Mouse (Mus musculus) thymus, adult 2 months (tissue): Measurements from ENCODE around the gene Psmd12. TPM values are rescaled to one million over a fixed set of nuclear protein-coding genes. Genes with fewer than 3 reads are reported as not detected.

Experiments used
- DNase-seq: peaks from one replicate; pipeline ENCODE4 v3.0.0; 2021
- H3K27ac ChIP-seq: fragments of 200-500 bp; 2 replicates; pipeline ENCODE4 v1.5.1; 2012; ENCODE audit warnings: low read length, control low read depth; ENCODE audit not compliant: control insufficient read depth, insufficient read depth
- H3K27me3 ChIP-seq: fragments of 200-500 bp; 2 replicates; pipeline ENCODE4 v1.6.1; 2012; ENCODE audit warnings: mild to moderate bottlenecking, low read length, moderate library complexity, mixed read lengths; ENCODE audit not compliant: control insufficient read depth, insufficient read depth
- H3K36me3 ChIP-seq: fragments of 200-500 bp; 2 replicates; pipeline ENCODE4 v1.6.1; 2012; ENCODE audit warnings: mild to moderate bottlenecking, low read length, moderate library complexity; ENCODE audit not compliant: control insufficient read depth, insufficient read depth
- H3K4me1 ChIP-seq: fragments of 200-500 bp; replicated peaks from 2 replicates; pipeline ENCODE4 v1.6.1; 2012; ENCODE audit warnings: low read length; ENCODE audit not compliant: control insufficient read depth, insufficient read depth
- H3K4me3 ChIP-seq: fragments of 200-500 bp; 2 replicates; pipeline ENCODE4 v1.5.1; 2012; ENCODE audit warnings: mild to moderate bottlenecking, low read length, control low read depth, moderate library complexity; ENCODE audit not compliant: control insufficient read depth, insufficient read depth
- CTCF ChIP-seq: fragments of 200-500 bp; IDR thresholded peaks from 2 replicates; pipeline ENCODE4 v1.5.1; 2012; ENCODE audit warnings: mild to moderate bottlenecking, control low read depth, low read length, moderate library complexity, borderline replicate concordance; ENCODE audit not compliant: control insufficient read depth, poor library complexity, insufficient read depth; ENCODE audit errors: extremely low read depth
- POLR2A ChIP-seq: fragments of 200-500 bp; IDR thresholded peaks from 2 replicates; pipeline ENCODE4 v1.6.1; 2012; ENCODE audit warnings: mild to moderate bottlenecking, low read length, control low read depth, moderate library complexity; ENCODE audit not compliant: control insufficient read depth, poor library complexity, insufficient read depth; ENCODE audit errors: extremely low read depth
- WGBS: fragments of 180-500 bp; shearing (Covaris S2); methylation state at CpG from one replicate; pipeline ENCODE4 v1.1.7; 2018; 5-methylcytosine and 5-hydroxymethylcytosine counted together
- polyA plus RNA-seq: library from polyadenylated mRNA; depleted of rRNA; stranded (reverse); fragments of >200 nt; gene quantifications from 2 replicates; pipeline ENCODE4 v1.2.3, GENCODE M21; 2012; rRNA removed

The Psmd12 gene
- polyA plus RNA-seq: 15.8 and 17.0 TPM in 2 replicates

DNA sequence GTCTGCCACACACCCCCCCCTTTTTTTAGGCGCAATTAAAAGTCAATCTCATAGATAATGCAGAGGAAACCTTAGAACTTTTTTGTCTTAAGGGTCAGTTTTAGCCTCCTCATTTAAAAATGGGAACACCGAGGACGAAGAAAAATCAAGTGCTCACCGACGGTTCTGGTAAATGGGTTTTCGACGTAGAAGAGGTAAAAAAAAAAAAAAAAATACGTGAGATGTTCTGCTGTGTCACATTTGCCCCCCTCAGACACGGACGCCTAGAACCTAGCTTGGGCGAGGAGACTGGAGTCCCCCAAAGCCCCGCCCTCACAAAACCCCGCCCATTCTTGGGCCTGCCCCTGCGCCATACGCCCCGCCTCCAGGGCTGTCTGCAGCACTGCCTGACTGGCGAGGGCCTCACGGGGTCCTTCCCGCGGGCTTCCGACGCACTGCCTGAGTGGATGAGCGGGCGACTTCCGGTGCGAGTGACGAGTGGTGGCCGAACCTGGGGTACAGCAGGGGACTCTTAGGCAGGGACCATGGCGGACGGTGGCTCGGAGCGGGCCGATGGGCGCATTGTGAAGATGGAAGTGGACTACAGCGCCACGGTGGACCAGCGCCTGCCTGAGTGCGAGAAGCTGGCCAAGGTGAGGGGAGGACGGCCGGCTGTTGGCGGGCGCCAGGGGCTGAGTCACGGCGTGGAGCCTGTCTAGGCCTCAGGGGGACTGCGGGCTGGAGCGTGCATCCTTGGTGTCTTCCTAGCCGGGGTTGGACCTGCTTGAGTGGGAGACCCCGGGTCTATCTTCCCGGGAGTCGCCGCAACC, at the start of gene Psmd12:
Psmd12 (plus strand) TSS at position 432 of the 809 bp plus-strand sequence.
- Histone ChIP-seq H3K27ac (no peak within 1 kb of the TSS), H3K27me3 (no peaks in the 10 kb centered on the region), H3K4me3 (peak within 1 kb of the TSS; percentile 66), H3K36me3 (no peaks in the 10 kb centered on the region), H3K4me1 (peaks cover 2% of the 10 kb centered on the region; the same call in 1 of the 2 replicates)
- peak; percentile 97 for DNase-seq
- TF ChIP-seq POLR2A: peak; percentile 82
- TF ChIP-seq CTCF: peak; percentile 38; the same call in 1 of the 2 replicates
- WGBS: under 1% methylated on average over 51 of the region's 51 CpGs

- Histone ChIP-seq H3K4me3 (no peak overlapping the region), H3K4me1 (peaks cover 9% of the 10 kb centered on the region; the same call in 1 of the 2 replicates), H3K27ac (no peak overlapping the region), H3K36me3 (no peaks in the 10 kb centered on the region), H3K27me3 (no peaks in the 10 kb centered on the region)
- WGBS: 93% methylated on average over 7 of the region's 7 CpGs
- DNase-seq: no peak
- TF ChIP-seq CTCF (no peak), POLR2A (no peak)
Observed at GRCm38 (mm10) chr11:107431197-107431965, 47.9 kb upstream of the Psmd12 start.

GRCm38 (mm10) chr11:107435776-107436449, 43.4 kb upstream of the Psmd12 start:
- 96% methylated on average over 6 of the region's 6 CpGs for WGBS
- DNase-seq: no peak
- TF ChIP-seq POLR2A (no peak), CTCF (no peak)
- Histone ChIP-seq H3K27me3 (no peaks in the 10 kb centered on the region), H3K4me1 (peaks cover 7% of the 10 kb centered on the region; the same call in 1 of the 2 replicates), H3K4me3 (no peak overlapping the region), H3K27ac (no peak overlapping the region), H3K36me3 (no peaks in the 10 kb centered on the region)

- Histone ChIP-seq H3K4me3 (no peak overlapping the region), H3K27me3 (no peaks in the 10 kb centered on the region), H3K4me1 (peaks cover 9% of the 10 kb centered on the region), H3K36me3 (no peaks in the 10 kb centered on the region), H3K27ac (no peak overlapping the region)
- DNase-seq: no peak
- 96% methylated on average over 4 of the region's 4 CpGs for WGBS
- TF ChIP-seq CTCF (no peak), POLR2A (no peak)
Observed at GRCm38 (mm10) chr11:107437723-107438122, 41.6 kb upstream of the Psmd12 start.

DNA sequence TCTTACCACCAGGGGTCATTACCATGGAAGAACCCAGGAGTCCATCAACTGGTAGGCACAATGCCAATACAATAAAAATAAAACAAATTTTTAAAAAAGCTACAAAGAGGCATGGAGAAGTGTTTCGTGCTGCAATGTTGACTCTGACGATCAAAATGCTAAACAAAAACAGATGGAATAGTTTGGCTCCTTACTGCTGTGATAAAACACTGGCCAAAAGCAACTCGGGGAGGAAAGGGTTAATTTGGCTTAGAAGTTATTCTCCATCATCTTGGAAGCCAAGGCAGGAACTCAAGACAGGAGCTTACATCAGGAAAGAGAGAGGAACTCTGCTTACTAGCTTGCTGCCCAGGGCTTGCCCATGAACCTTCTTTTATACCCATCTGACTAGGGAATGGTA, 41.1 kb upstream of the Psmd12 start:
- peaks cover 10% of the 10 kb centered on the region for H3K4me1 ChIP-seq
- no peak overlapping the region for H3K27ac ChIP-seq
- TF ChIP-seq POLR2A (no peak), CTCF (no peak)

GRCm38 (mm10) chr11:107441050-107441449, 38.2 kb upstream of the Psmd12 start:
- 72% methylated on average over 3 of the region's 3 CpGs for WGBS
- Histone ChIP-seq H3K36me3 (no peaks in the 10 kb centered on the region), H3K27ac (no peak overlapping the region), H3K4me1 (peaks cover 23% of the 10 kb centered on the region), H3K27me3 (no peaks in the 10 kb centered on the region), H3K4me3 (no peak overlapping the region)
- no peak for DNase-seq
- no peak for TF ChIP-seq POLR2A
- TF ChIP-seq CTCF: no peak

More for the DNA sequence above, 41.1 kb upstream of the Psmd12 start:
- H3K27me3 ChIP-seq: no peaks in the 10 kb centered on the region
- DNase-seq: no peak
- no peaks in the 10 kb centered on the region for H3K36me3 ChIP-seq
- WGBS: 95% methylated on average over 3 of the region's 3 CpGs
- no peak overlapping the region for H3K4me3 ChIP-seq
